Mouse (Mus musculus) embryonic facial prominence, embryonic 13.5 days (tissue): ENCODE data around the gene Lzts2. TPM values are rescaled to one million over a fixed set of nuclear protein-coding genes. Genes with fewer than 3 reads are reported as not detected.
A peak's percentile ranks its signal among the peaks of the same experiment; 100 is the strongest.

Source experiments
- ATAC-seq: fragments of 200-750 bp; cut with Nextera tagmentation; 2 replicates; pipeline ENCODE4 v1.8.0; 2017; ENCODE audit warnings: low read depth; ENCODE audit not compliant: insufficient number of reproducible peaks, insufficient read depth, low FRiP score, low TSS enrichment
- H3K27ac ChIP-seq: fragments of 300-500 bp; sonication (generic); 2 replicates; pipeline ENCODE4 v1.5.1; 2015; ENCODE audit warnings: moderate library complexity, mild to moderate bottlenecking, inconsistent platforms
- H3K27me3 ChIP-seq: fragments of 300-500 bp; sonication (generic); 2 replicates; pipeline ENCODE4 v1.6.1; 2015; ENCODE audit warnings: mild to moderate bottlenecking, inconsistent platforms
- H3K36me3 ChIP-seq: fragments of 300-500 bp; sonication (generic); 2 replicates; pipeline ENCODE4 v1.6.1; 2015; ENCODE audit warnings: mild to moderate bottlenecking, inconsistent platforms
- H3K4me1 ChIP-seq: fragments of 300-500 bp; sonication (generic); 2 replicates; pipeline ENCODE4 v1.6.1; 2015; ENCODE audit warnings: inconsistent platforms
- H3K4me2 ChIP-seq: fragments of 300-500 bp; sonication (generic); 2 replicates; pipeline ENCODE4 v1.6.1; 2015; ENCODE audit warnings: moderate library complexity, mild to moderate bottlenecking, inconsistent platforms
- H3K4me3 ChIP-seq: fragments of 300-500 bp; sonication (generic); 2 replicates; pipeline ENCODE4 v1.5.1; 2015; ENCODE audit warnings: mild to moderate bottlenecking, inconsistent platforms
- H3K9ac ChIP-seq: fragments of 300-500 bp; sonication (generic); 2 replicates; pipeline ENCODE4 v1.6.1; 2015; ENCODE audit warnings: mild to moderate bottlenecking, inconsistent platforms
- H3K9me3 ChIP-seq: fragments of 300-500 bp; sonication (generic); 2 replicates; pipeline ENCODE4 v1.6.1; 2016; ENCODE audit warnings: inconsistent platforms
- WGBS: fragments of 180-500 bp; shearing (Covaris S2); methylation state at CpG from one replicate; pipeline ENCODE4 v1.1.7; 2015; ENCODE audit warnings: mixed read lengths; 5-methylcytosine and 5-hydroxymethylcytosine counted together
- polyA plus RNA-seq: library from polyadenylated mRNA; unstranded; fragments of >200 nt; fragmentation: Nextera tagmentation; extraction: Ambion mirVana; gene quantifications from 2 replicates; pipeline ENCODE4 v1.2.1, GENCODE M21; 2015

Gene Lzts2
- polyA plus RNA-seq, 1 experiment from 2014 or later, result 73.3 TPM

GRCm38 (mm10) chr19:45045236-45045635 is 31.0 kb downstream of the Lzts2 start:
- Histone ChIP-seq H3K9ac (no peak overlapping the region), H3K4me2 (0 out of 2 replicates have a peak overlapping the region, but pooled peaks have one; percentile 11), H3K9me3 (no peaks in the 10 kb centered on the region), H3K4me1 (peaks cover 35% of the 10 kb centered on the region), H3K27ac (no peak overlapping the region), H3K36me3 (peaks cover 6% of the 10 kb centered on the region), H3K4me3 (no peak overlapping the region), H3K27me3 (peaks cover 31% of the 10 kb centered on the region)
- ATAC-seq, result no peak
- 33% methylated on average over 15 of the region's 15 CpGs for WGBS

DNA sequence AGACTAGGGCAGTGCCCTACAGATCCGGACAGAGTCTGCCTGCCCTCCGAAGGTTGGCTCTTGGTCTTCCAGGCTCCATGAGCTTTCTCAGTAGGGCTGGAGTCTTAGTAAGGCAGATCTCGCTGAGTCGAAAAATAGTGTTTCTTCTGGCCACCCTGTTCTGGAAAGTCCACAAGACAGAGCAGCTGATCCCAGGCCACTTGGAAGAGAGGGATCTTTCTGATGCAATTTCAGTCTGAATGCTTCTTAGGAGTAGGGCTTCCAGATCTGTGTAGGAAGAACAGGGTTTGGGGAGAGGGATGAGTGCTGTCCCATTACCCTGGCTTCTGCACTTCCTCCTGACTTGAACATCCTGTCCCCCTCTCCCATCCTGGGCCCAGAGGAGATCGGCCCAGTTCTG is 31.4 kb downstream of the Lzts2 start, which contains the start of gene Pdzd7:
Gene Pdzd7, minus strand, starts transcription at position 67 of the 400 bp plus-strand sequence.
- Histone ChIP-seq H3K36me3 (peaks cover 10% of the 10 kb centered on the region), H3K9ac (peak within 1 kb of the TSS; percentile 67), H3K4me3 (peak within 1 kb of the TSS; percentile 50), H3K4me2 (peak within 1 kb of the TSS; percentile 80), H3K27ac (no peak within 1 kb of the TSS), H3K4me1 (peaks cover 35% of the 10 kb centered on the region), H3K9me3 (no peaks in the 10 kb centered on the region), H3K27me3 (peaks cover 26% of the 10 kb centered on the region)
- WGBS, result 80% methylated on average over 5 of the region's 5 CpGs
- ATAC-seq, result no peak

DNA sequence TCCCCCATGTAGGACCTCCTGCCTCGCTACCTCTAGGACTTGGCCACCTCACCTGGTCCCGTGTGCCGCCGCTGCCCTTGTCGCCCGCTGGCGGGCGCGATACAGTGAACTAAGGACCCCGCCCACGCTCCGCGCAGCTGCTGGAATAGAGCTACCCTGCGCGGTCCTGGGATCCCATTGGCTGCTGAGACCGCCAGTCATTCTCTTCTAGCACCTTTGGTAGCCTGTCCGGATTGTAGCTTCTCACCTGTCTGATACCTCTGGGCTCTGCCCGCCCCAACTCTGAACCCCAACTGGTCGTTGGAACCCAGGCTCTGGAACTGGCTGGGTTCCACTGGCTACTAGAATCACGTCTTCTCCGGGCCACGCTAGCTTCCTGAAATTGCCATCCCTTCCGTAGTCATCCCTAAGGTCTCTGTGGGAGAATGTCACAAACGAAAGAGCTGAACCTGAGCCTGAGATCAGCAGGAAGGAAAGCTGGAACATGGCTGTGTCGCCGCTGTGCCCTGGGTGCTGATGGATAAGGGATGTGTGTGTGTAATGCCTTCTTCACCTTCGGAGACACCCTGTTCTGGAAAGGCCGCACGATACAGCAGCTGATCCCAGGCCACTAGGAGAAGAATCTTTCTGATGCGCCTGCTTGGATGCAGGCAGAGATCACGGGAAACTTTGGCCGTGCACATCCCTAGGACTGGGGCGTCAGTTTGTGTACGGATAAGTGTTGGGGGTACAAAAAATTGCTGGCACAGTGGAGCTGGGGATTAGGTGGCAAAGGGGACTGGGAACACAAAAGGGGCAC is 32.5 kb downstream of the Lzts2 start:
- peak overlapping the region; percentile 50 for H3K4me3 ChIP-seq
- no peaks in the 10 kb centered on the region for H3K9me3 ChIP-seq
- peaks cover 35% of the 10 kb centered on the region for H3K4me1 ChIP-seq
- H3K9ac ChIP-seq, result peak overlapping the region; percentile 67
- WGBS, result 3% methylated on average over 34 of the region's 34 CpGs
- H3K27me3 ChIP-seq, result peaks cover 21% of the 10 kb centered on the region
- H3K4me2 ChIP-seq, result peak overlapping the region; percentile 80
- peak overlapping the region; percentile 88 for H3K27ac ChIP-seq
- ATAC-seq, result 0 out of 2 replicates have a peak, but pooled peaks have one; percentile 28
- H3K36me3 ChIP-seq, result peaks cover 18% of the 10 kb centered on the region

- peak within 1 kb of the TSS; percentile 88 for H3K27ac ChIP-seq
- H3K9ac ChIP-seq, result peak within 1 kb of the TSS; percentile 67
- peaks cover 26% of the 10 kb centered on the region for H3K36me3 ChIP-seq
- ATAC-seq, result peak; percentile 76
- H3K9me3 ChIP-seq, result no peaks in the 10 kb centered on the region
- H3K4me3 ChIP-seq, result peak within 1 kb of the TSS; percentile 50
- peaks cover 35% of the 10 kb centered on the region for H3K4me1 ChIP-seq
- peak within 1 kb of the TSS; percentile 80 for H3K4me2 ChIP-seq
- under 1% methylated on average over 26 of the region's 26 CpGs for WGBS
- H3K27me3 ChIP-seq, result peaks cover 21% of the 10 kb centered on the region
Observed at GRCm38 (mm10) chr19:45047417-45047934, 33.3 kb downstream of the Lzts2 start, which contains the start of gene Sfxn3. Gene Sfxn3 (plus strand): TSS chr19:45047503.

GRCm38 (mm10) chr19:45047935-45048643 is 33.9 kb downstream of the Lzts2 start:
- WGBS, result 27% methylated on average over 11 of the region's 11 CpGs
- peak; percentile 64 for ATAC-seq
- peaks cover 35% of the 10 kb centered on the region for H3K4me1 ChIP-seq
- H3K9ac ChIP-seq, result peak overlapping the region; percentile 67
- peak overlapping the region; percentile 50 for H3K4me3 ChIP-seq
- peak overlapping the region; percentile 80 for H3K4me2 ChIP-seq
- no peaks in the 10 kb centered on the region for H3K9me3 ChIP-seq
- H3K27me3 ChIP-seq, result peaks cover 21% of the 10 kb centered on the region
- H3K27ac ChIP-seq, result peak overlapping the region; percentile 88
- peaks cover 32% of the 10 kb centered on the region for H3K36me3 ChIP-seq

- H3K27me3 ChIP-seq, result peaks cover 21% of the 10 kb centered on the region
- peak overlapping the region; percentile 50 for H3K4me3 ChIP-seq
- peaks cover 39% of the 10 kb centered on the region for H3K36me3 ChIP-seq
- peak overlapping the region; percentile 80 for H3K4me2 ChIP-seq
- H3K27ac ChIP-seq, result peak overlapping the region; percentile 88
- peaks cover 35% of the 10 kb centered on the region for H3K4me1 ChIP-seq
- H3K9ac ChIP-seq, result peak overlapping the region; percentile 67
- ATAC-seq, result no peak
- no peaks in the 10 kb centered on the region for H3K9me3 ChIP-seq
- WGBS, result 77% methylated on average over 12 of the region's 12 CpGs
Observed at GRCm38 (mm10) chr19:45048644-45049365, 34.6 kb downstream of the Lzts2 start.

DNA sequence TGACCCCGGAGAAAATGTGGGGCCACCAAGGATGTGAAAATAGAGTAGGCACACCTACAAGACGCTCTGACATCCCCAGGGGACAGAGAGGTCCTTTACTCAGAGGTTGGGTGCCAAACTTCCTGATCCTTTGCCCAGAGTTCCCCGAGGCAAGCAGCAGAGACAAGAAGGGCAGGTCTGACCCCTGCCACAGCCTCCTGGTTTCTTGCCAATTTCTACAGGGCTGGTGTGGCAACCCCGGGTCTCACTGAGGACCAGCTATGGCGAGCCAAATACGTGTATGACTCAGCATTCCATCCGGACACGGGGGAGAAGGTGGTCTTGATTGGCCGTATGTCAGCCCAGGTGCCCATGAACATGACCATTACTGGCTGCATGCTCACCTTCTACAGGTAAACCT is 35.3 kb downstream of the Lzts2 start:
- WGBS, result 72% methylated on average over 9 of the region's 9 CpGs
- H3K36me3 ChIP-seq, result peaks cover 41% of the 10 kb centered on the region
- H3K27ac ChIP-seq, result no peak overlapping the region
- H3K4me2 ChIP-seq, result 0 out of 2 replicates have a peak overlapping the region, but pooled peaks have one; percentile 80
- no peaks in the 10 kb centered on the region for H3K9me3 ChIP-seq
- no peak for ATAC-seq
- H3K27me3 ChIP-seq, result peaks cover 17% of the 10 kb centered on the region
- H3K9ac ChIP-seq, result peak overlapping the region; percentile 67
- peaks cover 37% of the 10 kb centered on the region for H3K4me1 ChIP-seq
- no peak overlapping the region for H3K4me3 ChIP-seq

GRCm38 (mm10) chr19:45053451-45053850 is 39.2 kb downstream of the Lzts2 start:
- H3K9me3 ChIP-seq, result no peaks in the 10 kb centered on the region
- no peak overlapping the region for H3K4me2 ChIP-seq
- H3K4me1 ChIP-seq, result peaks cover 43% of the 10 kb centered on the region
- no peak overlapping the region for H3K27ac ChIP-seq
- no peak overlapping the region for H3K9ac ChIP-seq
- no peaks in the 10 kb centered on the region for H3K27me3 ChIP-seq
- ATAC-seq, result no peak
- WGBS, result 88% methylated on average over 8 of the region's 8 CpGs
- no peak overlapping the region for H3K4me3 ChIP-seq
- peaks cover 45% of the 10 kb centered on the region for H3K36me3 ChIP-seq

DNA sequence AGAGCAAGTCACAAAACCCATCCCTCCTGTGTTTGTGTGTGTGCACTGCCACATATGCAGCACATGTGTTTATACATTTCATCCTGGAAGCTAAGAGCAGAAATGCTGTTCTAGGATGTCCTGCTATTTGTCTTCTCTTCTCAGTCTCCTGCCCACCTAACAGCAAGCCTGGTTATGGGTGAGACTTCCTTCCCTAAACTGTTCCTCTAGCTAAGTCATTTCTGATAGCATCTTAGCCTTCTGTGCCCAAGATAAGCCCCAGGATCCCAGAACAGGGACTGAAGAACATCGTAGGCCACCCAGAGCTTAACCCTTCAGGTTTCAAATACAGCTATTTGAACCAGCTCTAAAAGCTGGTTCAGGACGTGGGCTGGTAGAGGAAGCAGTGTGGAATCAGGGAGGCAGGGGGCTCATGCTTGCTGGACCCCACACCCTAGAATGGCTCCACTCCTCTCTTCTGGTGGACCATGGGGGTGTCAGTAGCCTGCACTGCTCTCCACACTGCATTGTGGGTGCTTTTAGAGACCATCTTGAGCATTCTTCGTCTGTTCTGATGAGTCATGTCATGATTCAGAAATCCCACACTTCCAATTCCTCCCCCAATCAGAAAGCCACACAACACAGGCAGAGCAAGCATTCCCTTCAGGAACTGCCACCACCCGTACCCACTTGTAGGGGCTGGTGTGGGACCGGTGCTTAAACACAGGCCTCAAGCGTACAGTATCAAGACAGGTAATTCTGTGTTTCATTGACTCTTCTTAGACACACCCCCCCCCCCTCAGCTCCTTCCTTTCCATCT is 40.9 kb downstream of the Lzts2 start:
- 73% methylated on average over 6 of the region's 6 CpGs for WGBS
- Histone ChIP-seq H3K36me3 (peaks cover 40% of the 10 kb centered on the region), H3K9ac (peak overlapping the region; percentile 47; the same call in 1 of the 2 replicates), H3K27me3 (no peaks in the 10 kb centered on the region), H3K9me3 (no peaks in the 10 kb centered on the region), H3K4me2 (no peak overlapping the region), H3K4me1 (peaks cover 35% of the 10 kb centered on the region), H3K27ac (peak overlapping the region; percentile 75), H3K4me3 (no peak overlapping the region)
- no peak for ATAC-seq

GRCm38 (mm10) chr19:45056364-45056763 is 42.1 kb downstream of the Lzts2 start:
- Histone ChIP-seq H3K27ac (peak overlapping the region; percentile 98), H3K27me3 (no peaks in the 10 kb centered on the region), H3K36me3 (peaks cover 30% of the 10 kb centered on the region), H3K9me3 (no peaks in the 10 kb centered on the region), H3K4me2 (peak overlapping the region; percentile 77; the same call in 1 of the 2 replicates), H3K4me3 (no peak overlapping the region), H3K9ac (peak overlapping the region; percentile 92; the same call in 1 of the 2 replicates), H3K4me1 (peaks cover 35% of the 10 kb centered on the region)
- 47% methylated on average over 4 of the region's 4 CpGs for WGBS
- no peak for ATAC-seq
